ENCODE assay signal across 20 mouse cellular contexts in the genomic region with DNA sequence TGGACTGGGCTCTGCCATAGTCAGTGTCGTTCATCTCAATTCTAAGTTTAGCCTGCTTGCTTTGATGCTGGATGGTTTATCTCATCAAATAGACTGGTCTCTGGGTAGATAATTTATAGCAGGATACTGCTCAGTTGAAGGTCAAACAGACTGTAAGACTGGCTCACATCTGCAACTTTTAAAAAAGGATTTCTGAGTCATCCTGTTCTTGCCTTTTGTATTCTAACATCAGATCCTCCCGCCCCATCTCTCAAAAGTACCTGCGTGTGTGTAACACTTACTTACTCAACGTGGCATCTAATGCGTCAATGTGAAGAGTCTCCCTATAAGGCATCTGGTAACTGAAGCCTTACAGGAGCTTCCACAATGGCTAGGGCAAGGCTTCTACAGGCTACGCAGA.
"Had no signal": no experiment of that assay in that cellular context is flagged by ENCODE, and none has a peak within 500 bp of the region (broad histone marks: within the 10 kb centered on the region; RNA-seq: fewer than 3 reads in every experiment).

No protein-coding gene starts in this region.

- H3K9ac ChIP-seq: kidney, embryonic 15.5 days; limb, embryonic 12.5 days; limb, embryonic 15.5 days; liver, embryonic 14.5 days; lung, embryonic 15.5 days; midbrain, embryonic 13.5 days; neural tube, embryonic 13.5 days had no signal

- H3K4me1 ChIP-seq: limb, embryonic 12.5 days; limb, embryonic 15.5 days; lung, embryonic 15.5 days; midbrain, embryonic 13.5 days; neural tube, embryonic 13.5 days had no signal

- DNase-seq: kidney, adult 8-10 months; kidney, postnatal 10 days; kidney, postnatal 36 days; left cerebral cortex, postnatal 4 days; lung, adult 18-20 months; lung, postnatal 10 days; lung, postnatal 36 days; thymus, adult 18-20 months; thymus, postnatal 36 days had no signal

- ATAC-seq: midbrain, embryonic 13.5 days; midbrain, embryonic 16.5 days had no signal

- H3K4me3 ChIP-seq: kidney, embryonic 15.5 days; limb, embryonic 12.5 days; limb, embryonic 15.5 days; lung, embryonic 15.5 days; megakaryocyte, embryonic 14.5 days; midbrain, embryonic 10.5 days; midbrain, embryonic 13.5 days; myocyte; neural tube, embryonic 13.5 days had no signal

- H3K36me3 ChIP-seq: limb, embryonic 15.5 days; lung, embryonic 15.5 days had no signal

- H3K4me2 ChIP-seq: kidney, embryonic 15.5 days; limb, embryonic 12.5 days; limb, embryonic 15.5 days; lung, embryonic 15.5 days; midbrain, embryonic 13.5 days; neural tube, embryonic 13.5 days had no signal

- H3K27me3 ChIP-seq: kidney, embryonic 15.5 days; limb, embryonic 12.5 days; limb, embryonic 15.5 days; lung, embryonic 15.5 days; megakaryocyte, embryonic 14.5 days; midbrain, embryonic 13.5 days; neural tube, embryonic 13.5 days had no signal

- H3K9me3 ChIP-seq: kidney, embryonic 15.5 days; limb, embryonic 12.5 days; limb, embryonic 15.5 days; lung, embryonic 15.5 days; megakaryocyte, embryonic 14.5 days; midbrain, embryonic 10.5 days; midbrain, embryonic 13.5 days; neural tube, embryonic 13.5 days had no signal

- H3K27ac ChIP-seq: kidney, embryonic 15.5 days; limb, embryonic 12.5 days; limb, embryonic 15.5 days; liver, embryonic 14.5 days; lung, embryonic 15.5 days; midbrain, embryonic 10.5 days; midbrain, embryonic 13.5 days; neural tube, embryonic 13.5 days had no signal
